Mouse (Mus musculus) midbrain, embryonic 15.5 days (tissue): ENCODE measurements around the gene Bscl2. TPM values are rescaled to one million over a fixed set of nuclear protein-coding genes. Genes with fewer than 3 reads are reported as not detected.

Source experiments
- ATAC-seq: fragments of 200-750 bp; cut with Nextera tagmentation; replicated peaks from 2 replicates; pipeline ENCODE4 v1.8.0; 2017; ENCODE audit warnings: moderate TSS enrichment
- H3K27ac ChIP-seq: fragments of 300-500 bp; sonication (generic); 2 replicates; pipeline ENCODE4 v1.5.1; 2015; ENCODE audit warnings: mild to moderate bottlenecking, inconsistent platforms
- H3K27me3 ChIP-seq: fragments of 300-500 bp; sonication (generic); replicated peaks from 2 replicates; pipeline ENCODE4 v1.6.1; 2015; ENCODE audit warnings: inconsistent platforms
- H3K36me3 ChIP-seq: fragments of 300-500 bp; sonication (generic); replicated peaks from 2 replicates; pipeline ENCODE4 v1.6.1; 2015; ENCODE audit warnings: inconsistent platforms
- H3K4me1 ChIP-seq: fragments of 300-500 bp; sonication (generic); 2 replicates; pipeline ENCODE4 v1.6.1; 2015; ENCODE audit warnings: inconsistent platforms
- H3K4me2 ChIP-seq: fragments of 300-500 bp; sonication (generic); 2 replicates; pipeline ENCODE4 v1.6.1; 2015; ENCODE audit warnings: inconsistent platforms, mild to moderate bottlenecking, moderate library complexity
- H3K4me3 ChIP-seq: fragments of 300-500 bp; sonication (generic); 2 replicates; pipeline ENCODE4 v1.5.1; 2015; ENCODE audit warnings: mild to moderate bottlenecking, inconsistent platforms
- H3K9ac ChIP-seq: fragments of 300-500 bp; sonication (generic); 2 replicates; pipeline ENCODE4 v1.6.1; 2015; ENCODE audit warnings: mild to moderate bottlenecking, inconsistent platforms
- H3K9me3 ChIP-seq: fragments of 300-500 bp; sonication (generic); 2 replicates; pipeline ENCODE4 v1.6.1; 2016; ENCODE audit warnings: inconsistent platforms
- WGBS: fragments of 180-500 bp; shearing (Covaris S2); methylation state at CpG from one replicate; pipeline ENCODE4 v1.1.7; 2015; ENCODE audit warnings: mixed read lengths; 5-methylcytosine and 5-hydroxymethylcytosine counted together
- polyA plus RNA-seq: library from polyadenylated mRNA; unstranded; fragments of >200 nt; fragmentation: Nextera tagmentation; extraction: Ambion mirVana; gene quantifications from 2 replicates; pipeline ENCODE4 v1.2.1, GENCODE M21; 2015

The Bscl2 gene
- 100 and 105 TPM in 2 replicates for polyA plus RNA-seq

DNA sequence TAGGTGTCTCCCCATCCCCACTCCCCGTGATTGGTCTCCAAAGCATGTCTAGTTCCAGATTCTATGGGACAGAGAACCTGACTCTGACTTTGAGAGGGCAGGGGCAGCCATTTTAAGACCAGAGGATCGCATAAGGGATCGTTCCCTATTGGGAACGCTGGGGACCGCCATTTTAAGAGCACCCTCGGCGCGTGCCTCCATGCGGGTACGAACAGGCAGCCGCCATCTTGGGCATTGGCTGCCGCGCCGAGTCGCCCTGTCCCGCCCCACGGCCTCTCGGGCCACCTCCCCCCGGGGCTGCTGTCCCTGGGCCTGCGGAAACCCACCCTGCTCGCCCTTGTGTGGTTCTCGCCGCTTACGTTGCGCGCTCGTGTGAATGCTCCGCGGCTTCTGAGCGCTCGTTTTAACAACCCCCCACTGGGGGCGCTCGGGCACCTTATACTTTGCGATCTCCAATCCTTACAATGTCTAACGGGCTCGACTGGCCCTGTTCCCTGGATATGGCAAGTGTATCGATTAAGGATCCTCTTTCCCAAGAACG is at the start of gene Bscl2:
Bscl2 (plus strand) TSS at position 217 of the 541 bp plus-strand sequence.
- H3K36me3 ChIP-seq: peaks cover 20% of the 10 kb centered on the region
- peak within 1 kb of the TSS; percentile 66 for H3K4me3 ChIP-seq
- under 1% methylated on average over 38 of the region's 38 CpGs for WGBS
- H3K9me3 ChIP-seq: no peaks in the 10 kb centered on the region
- H3K4me1 ChIP-seq: peaks cover 28% of the 10 kb centered on the region
- H3K9ac ChIP-seq: peak within 1 kb of the TSS; percentile 89
- peak; percentile 62 for ATAC-seq
- no peaks in the 10 kb centered on the region for H3K27me3 ChIP-seq
- peak within 1 kb of the TSS; percentile 98 for H3K27ac ChIP-seq
- peak within 1 kb of the TSS; percentile 60 for H3K4me2 ChIP-seq

DNA sequence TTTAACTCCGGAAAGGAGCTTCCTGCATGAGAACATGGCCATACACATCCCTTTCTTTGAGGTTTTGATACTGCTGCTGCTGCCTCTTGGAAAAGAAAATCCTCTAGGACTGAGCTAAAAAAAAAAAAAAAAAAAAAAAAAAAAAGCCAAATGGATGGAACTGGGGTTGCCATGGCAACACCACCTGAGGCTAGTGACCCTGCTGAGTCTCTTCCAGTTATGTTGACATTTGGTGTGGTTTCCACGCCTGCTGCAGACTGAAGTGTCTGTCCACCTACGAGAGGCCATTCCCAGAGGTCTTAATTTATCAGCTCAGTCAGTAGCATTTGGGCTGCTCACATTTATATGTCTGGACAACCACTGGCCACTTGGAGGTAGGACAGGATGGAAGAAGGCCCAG is 48.7 kb upstream of the Bscl2 start:
- 12% methylated on average over 3 of the region's 3 CpGs for WGBS

DNA sequence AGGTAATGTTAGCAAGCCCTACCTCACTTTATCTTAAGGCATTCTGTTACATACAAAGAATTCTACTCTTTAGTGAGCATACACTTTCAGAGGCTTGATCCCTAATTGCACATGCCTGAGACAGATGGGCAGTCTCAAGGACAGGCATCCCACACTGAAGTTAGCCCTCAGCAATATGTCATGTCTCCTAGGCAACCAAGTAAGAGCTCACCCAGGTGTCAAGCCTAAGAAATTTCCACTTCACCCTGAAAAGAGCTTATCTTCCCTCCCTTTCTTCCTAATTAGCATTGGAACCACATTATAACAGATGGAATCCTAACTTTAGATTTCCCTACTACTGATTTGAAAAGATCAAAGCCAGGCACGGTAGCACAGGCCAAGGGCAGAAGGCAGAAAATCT is 48.1 kb upstream of the Bscl2 start:
- no peaks in the 10 kb centered on the region for H3K9me3 ChIP-seq
- WGBS: 31% methylated on average over 1 of the region's 1 CpGs
- no peaks in the 10 kb centered on the region for H3K27me3 ChIP-seq
- no peak for ATAC-seq
- H3K4me3 ChIP-seq: no peak overlapping the region
- no peak overlapping the region for H3K4me2 ChIP-seq
- peaks cover 25% of the 10 kb centered on the region for H3K4me1 ChIP-seq
- H3K36me3 ChIP-seq: peaks cover 18% of the 10 kb centered on the region
- 0 out of 2 replicates have a peak overlapping the region, but pooled peaks have one; percentile 17 for H3K9ac ChIP-seq
- H3K27ac ChIP-seq: peak overlapping the region; percentile 43

More for the DNA sequence above, 48.7 kb upstream of the Bscl2 start:
- Histone ChIP-seq H3K36me3 (peaks cover 12% of the 10 kb centered on the region), H3K9ac (no peak overlapping the region), H3K9me3 (no peaks in the 10 kb centered on the region), H3K4me1 (peaks cover 25% of the 10 kb centered on the region), H3K4me3 (no peak overlapping the region), H3K27me3 (no peaks in the 10 kb centered on the region), H3K27ac (peak overlapping the region; percentile 43), H3K4me2 (no peak overlapping the region)
- ATAC-seq: no peak

DNA sequence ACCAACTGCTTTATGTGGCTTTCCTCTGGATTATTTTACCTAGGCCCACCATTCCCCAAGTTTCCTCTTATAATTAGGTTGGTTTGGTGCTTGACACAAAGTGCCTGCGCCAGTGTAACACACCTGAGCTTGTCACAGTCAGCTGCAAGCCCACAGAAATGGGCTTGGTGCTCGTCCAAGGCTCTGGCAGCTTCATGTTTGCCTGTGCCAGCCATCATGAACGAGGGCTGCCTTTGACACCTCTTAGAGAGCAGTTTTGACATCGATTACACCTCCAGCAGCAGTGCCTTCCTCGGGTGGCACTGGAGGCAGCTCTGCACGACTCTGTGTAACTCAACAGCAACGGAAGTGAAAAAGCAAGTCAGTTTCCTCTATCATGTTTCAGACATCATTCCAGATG is 47.1 kb upstream of the Bscl2 start:
- 83% methylated on average over 7 of the region's 7 CpGs for WGBS
- Histone ChIP-seq H3K4me3 (no peak overlapping the region), H3K9ac (no peak overlapping the region), H3K27ac (no peak overlapping the region), H3K36me3 (peaks cover 20% of the 10 kb centered on the region), H3K4me1 (peaks cover 19% of the 10 kb centered on the region), H3K4me2 (no peak overlapping the region), H3K9me3 (no peaks in the 10 kb centered on the region), H3K27me3 (no peaks in the 10 kb centered on the region)
- ATAC-seq: no peak

DNA sequence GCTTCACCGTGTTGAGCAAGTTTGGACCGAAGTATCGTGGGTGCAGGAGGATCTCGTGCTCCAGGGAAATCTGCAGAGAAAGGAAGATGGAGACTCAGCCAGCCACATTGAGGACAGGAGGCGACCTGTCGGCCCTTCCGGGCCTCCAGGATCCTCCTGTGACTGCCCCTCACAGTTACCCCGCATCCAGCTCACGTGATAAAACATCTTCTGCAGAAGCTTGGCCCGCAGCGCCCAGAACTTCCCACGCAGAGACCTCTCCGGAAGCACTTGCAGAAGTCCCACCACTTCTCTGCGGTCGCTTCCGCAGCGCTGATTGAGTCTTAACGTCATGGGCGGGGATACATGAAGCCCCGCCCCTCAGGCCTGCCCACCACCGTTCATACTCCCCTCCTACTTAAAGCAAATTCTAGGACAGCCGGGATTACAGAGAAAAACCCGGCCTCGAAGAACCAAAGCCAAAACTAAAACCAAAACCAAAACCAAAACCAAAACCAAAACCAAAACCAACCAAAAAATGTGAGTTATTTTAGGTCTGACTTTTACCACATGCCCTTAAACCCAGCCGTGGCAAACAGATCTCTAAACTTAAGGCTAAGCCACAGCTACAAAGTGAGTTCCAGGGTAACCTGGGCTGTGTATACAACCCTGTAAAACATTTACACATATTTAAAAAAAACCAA is 38.9 kb upstream of the Bscl2 start, which contains the start of gene Polr2g:
Polr2g (minus strand) TSS at position 314 of the 683 bp plus-strand sequence.
- ATAC-seq: peak; percentile 70
- Histone ChIP-seq H3K4me1 (peaks cover 31% of the 10 kb centered on the region), H3K4me3 (peak within 1 kb of the TSS; percentile 85), H3K27ac (peak within 1 kb of the TSS; percentile 68), H3K36me3 (peaks cover 10% of the 10 kb centered on the region), H3K4me2 (peak within 1 kb of the TSS; percentile 92), H3K9ac (peak within 1 kb of the TSS; percentile 65), H3K27me3 (no peaks in the 10 kb centered on the region), H3K9me3 (no peaks in the 10 kb centered on the region)
- 2% methylated on average over 25 of the region's 25 CpGs for WGBS

DNA sequence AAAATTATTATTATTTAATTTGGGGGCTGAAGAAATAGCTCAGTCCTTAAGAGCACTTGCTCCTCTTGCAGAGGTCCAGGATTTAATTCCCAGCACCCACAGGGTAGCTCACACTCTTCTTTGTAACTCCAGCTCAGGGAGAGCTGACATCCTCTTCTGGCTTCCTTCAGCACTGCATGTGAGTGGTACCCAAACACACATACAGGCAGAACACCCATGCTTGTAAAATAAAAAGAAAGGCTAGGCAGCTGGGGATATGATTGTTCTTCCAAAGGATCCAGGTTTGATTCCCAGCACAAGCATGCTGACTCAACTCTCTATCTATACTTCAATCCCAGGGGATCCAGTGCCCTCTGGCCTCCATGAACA is 38.3 kb upstream of the Bscl2 start:
- H3K27ac ChIP-seq: 0 out of 2 replicates have a peak overlapping the region, but pooled peaks have one; percentile 68

DNA sequence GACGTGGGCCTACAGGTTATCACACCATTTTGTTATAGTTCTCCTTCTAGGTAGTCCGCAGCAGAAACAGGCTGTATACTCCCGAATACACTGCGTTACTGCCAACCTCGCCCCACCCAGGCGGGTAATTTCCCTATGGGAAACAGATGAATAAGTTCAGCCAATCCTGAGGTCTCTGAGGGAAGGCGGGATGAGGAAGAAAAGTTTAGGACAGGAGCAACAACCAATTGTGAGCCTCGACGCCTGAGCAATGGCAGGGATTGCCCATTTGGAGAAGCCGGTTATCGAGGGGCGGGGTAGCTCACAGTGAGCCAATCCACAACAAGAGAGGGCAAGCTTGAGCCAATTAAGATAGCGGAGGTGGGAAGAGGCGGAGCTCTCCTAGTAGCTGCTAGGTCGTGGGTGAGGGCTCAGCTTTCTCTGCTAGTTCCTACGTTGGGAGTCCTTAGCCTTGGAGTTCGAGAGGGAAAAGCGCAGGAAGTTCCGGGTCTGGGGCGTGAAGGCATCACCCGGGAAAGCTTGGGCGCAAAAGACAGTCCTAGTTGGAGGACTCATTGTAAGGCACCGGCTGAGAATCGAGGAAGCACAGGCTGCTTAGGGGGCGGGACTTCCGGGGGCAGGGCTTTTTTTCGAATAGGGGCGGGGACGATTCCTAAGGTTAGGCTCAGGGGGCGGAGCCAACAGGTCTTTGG is 35.0 kb upstream of the Bscl2 start, which contains the start of gene Zbtb3:
Zbtb3 (plus strand) TSS at position 426 of the 692 bp plus-strand sequence.
- peaks cover 3% of the 10 kb centered on the region; the same call in 1 of the 2 replicates for H3K36me3 ChIP-seq

More for the DNA sequence above, 38.3 kb upstream of the Bscl2 start:
- H3K9me3 ChIP-seq: no peaks in the 10 kb centered on the region
- ATAC-seq: no peak
- peak overlapping the region; percentile 85; the same call in 1 of the 2 replicates for H3K4me3 ChIP-seq
- no peak overlapping the region for H3K9ac ChIP-seq
- H3K36me3 ChIP-seq: peaks cover 5% of the 10 kb centered on the region
- peak overlapping the region; percentile 92 for H3K4me2 ChIP-seq
- H3K27me3 ChIP-seq: no peaks in the 10 kb centered on the region
- peaks cover 37% of the 10 kb centered on the region for H3K4me1 ChIP-seq

DNA sequence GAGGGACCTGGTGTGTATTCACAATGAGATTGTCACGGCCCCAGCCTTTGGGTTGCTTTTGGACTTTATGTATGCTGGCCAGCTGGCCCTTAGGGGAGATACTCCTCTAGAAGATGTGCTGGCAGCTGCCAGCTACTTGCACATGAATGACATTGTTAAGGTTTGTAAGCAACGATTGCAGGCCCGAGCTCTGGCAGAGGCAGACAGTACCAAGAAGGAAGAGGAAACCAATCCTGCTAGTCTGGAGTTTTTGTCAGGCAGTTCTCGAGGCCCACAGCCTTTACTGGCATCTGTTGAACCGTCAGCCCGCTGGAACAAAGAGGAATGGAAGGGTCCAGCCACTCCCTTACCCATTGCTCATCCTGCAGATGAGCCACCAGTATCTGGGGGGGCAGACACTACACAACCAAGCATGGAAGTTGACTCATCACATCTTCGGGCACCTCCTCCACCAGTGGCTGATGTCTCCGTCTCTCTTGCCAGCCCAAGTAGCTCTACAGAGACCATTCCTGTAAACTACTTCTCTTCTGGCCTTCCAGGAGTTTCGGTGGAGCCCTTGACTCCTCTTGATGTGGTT is 34.0 kb upstream of the Bscl2 start:
- Histone ChIP-seq H3K36me3 (peaks cover 3% of the 10 kb centered on the region; the same call in 1 of the 2 replicates), H3K4me2 (peak overlapping the region; percentile 74), H3K9ac (no peak overlapping the region), H3K4me1 (peaks cover 28% of the 10 kb centered on the region), H3K27ac (peak overlapping the region; percentile 96), H3K27me3 (no peaks in the 10 kb centered on the region), H3K9me3 (no peaks in the 10 kb centered on the region), H3K4me3 (peak overlapping the region; percentile 67)
- 85% methylated on average over 9 of the region's 9 CpGs for WGBS
- ATAC-seq: no peak

More for the DNA sequence above, 35.0 kb upstream of the Bscl2 start, which contains the start of gene Zbtb3:
- no peaks in the 10 kb centered on the region for H3K9me3 ChIP-seq
- peak within 1 kb of the TSS; percentile 65 for H3K9ac ChIP-seq
- peak; percentile 98 for ATAC-seq
- no peaks in the 10 kb centered on the region for H3K27me3 ChIP-seq
- H3K4me3 ChIP-seq: peak within 1 kb of the TSS; percentile 67
- H3K4me1 ChIP-seq: peaks cover 35% of the 10 kb centered on the region
- peak within 1 kb of the TSS; percentile 96 for H3K27ac ChIP-seq
- under 1% methylated on average over 30 of the region's 30 CpGs for WGBS
- H3K4me2 ChIP-seq: peak within 1 kb of the TSS; percentile 74

DNA sequence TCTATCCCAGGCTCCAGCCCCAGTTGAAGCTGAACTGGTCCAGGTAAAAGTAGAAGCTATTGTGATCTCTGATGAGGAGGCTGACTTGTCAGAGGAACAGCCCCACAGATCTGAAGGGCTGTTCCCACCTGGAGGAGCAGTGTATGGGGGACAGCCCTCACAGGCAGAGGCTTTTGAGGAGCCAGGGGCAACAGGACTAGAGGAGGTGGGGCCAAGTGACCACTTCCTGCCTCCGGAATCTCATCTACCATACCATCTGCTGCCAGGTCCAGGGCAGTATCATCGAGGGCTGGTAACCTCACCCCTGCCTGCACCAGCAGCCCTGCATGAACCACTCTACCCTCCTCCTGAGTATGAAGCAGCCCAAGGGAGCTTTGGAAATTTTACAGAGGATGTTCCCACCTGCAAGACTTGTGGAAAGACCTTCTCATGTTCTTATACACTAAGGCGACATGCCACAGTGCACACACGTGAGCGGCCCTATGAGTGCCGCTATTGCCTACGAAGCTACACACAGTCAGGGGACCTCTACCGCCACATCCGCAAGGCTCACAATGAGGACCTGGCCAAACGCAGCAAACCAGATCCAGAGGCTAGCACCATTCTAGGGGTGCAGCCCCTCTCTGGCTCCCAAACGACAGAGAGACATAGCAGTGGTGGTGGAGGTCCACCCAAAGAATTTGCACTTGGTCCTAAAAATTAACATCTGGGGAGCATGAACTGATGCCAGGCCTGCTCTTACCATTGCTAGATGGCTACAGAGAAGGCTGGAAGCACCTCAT is 33.2 kb upstream of the Bscl2 start:
- Histone ChIP-seq H3K27ac (no peak overlapping the region), H3K9ac (no peak overlapping the region), H3K4me3 (no peak overlapping the region), H3K4me1 (peaks cover 21% of the 10 kb centered on the region), H3K9me3 (no peaks in the 10 kb centered on the region), H3K27me3 (no peaks in the 10 kb centered on the region), H3K4me2 (no peak overlapping the region), H3K36me3 (peaks cover 7% of the 10 kb centered on the region; the same call in 1 of the 2 replicates)
- no peak for ATAC-seq
- WGBS: 91% methylated on average over 11 of the region's 11 CpGs

DNA sequence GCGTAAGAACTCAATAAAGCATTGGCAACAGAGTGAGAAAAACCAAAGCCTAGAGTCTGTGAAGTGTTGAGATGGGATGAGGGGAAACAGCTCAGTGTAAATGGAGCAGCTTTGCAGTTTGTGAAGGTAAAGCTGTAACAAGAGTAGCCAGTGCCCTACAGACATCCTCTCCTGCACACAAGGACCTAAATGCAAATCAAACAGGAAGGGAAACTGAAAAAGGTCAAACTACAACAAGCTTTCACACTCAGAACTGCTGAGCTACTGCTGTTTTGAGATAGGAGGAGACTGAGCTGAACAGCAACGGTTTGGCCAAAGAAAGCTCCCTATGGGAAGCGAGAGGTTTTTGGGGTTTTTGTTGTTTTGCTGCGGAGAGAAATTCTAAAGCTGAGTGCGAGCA is 30.5 kb upstream of the Bscl2 start:
- H3K27me3 ChIP-seq: no peaks in the 10 kb centered on the region
- H3K27ac ChIP-seq: no peak overlapping the region
- peaks cover 14% of the 10 kb centered on the region for H3K36me3 ChIP-seq
- no peak overlapping the region for H3K9ac ChIP-seq
- H3K4me1 ChIP-seq: peaks cover 18% of the 10 kb centered on the region
- no peak overlapping the region for H3K4me2 ChIP-seq
- no peaks in the 10 kb centered on the region for H3K9me3 ChIP-seq
- 90% methylated on average over 5 of the region's 5 CpGs for WGBS
- ATAC-seq: no peak
- no peak overlapping the region for H3K4me3 ChIP-seq

DNA sequence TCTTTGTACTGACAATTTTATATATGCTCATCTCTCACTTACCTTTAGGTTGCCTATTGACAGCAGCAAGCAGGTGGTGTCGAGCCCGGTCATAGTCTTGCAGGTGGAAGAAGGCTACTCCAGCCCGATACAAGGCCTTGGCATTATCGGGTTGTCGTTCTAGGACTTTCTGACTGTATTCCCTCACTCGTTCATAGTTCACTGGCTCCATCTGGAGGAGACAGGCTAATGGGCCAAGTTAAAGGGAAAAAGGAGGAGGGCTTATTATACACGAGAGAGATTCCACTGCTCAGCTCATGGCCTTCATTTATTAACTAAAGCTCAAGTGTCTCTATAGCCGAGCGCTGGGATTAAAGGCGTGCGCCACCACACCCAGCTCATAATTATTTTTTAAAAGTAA is 21.5 kb upstream of the Bscl2 start:
- no peaks in the 10 kb centered on the region for H3K9me3 ChIP-seq
- peak overlapping the region; percentile 31; the same call in 1 of the 2 replicates for H3K9ac ChIP-seq
- peaks cover 3% of the 10 kb centered on the region; the same call in 1 of the 2 replicates for H3K36me3 ChIP-seq
- H3K4me2 ChIP-seq: no peak overlapping the region
- H3K27ac ChIP-seq: no peak overlapping the region
- no peak overlapping the region for H3K4me3 ChIP-seq
- H3K27me3 ChIP-seq: no peaks in the 10 kb centered on the region
- WGBS: 69% methylated on average over 11 of the region's 11 CpGs
- no peak for ATAC-seq
- peaks cover 33% of the 10 kb centered on the region for H3K4me1 ChIP-seq
